Mouse (Mus musculus) T-helper 1 cell (primary cell): Measurements from ENCODE around the gene Vmn1r131.
"Not testable (repeated sequence)": the region's sequence is repeated elsewhere in the genome, so short reads cannot be mapped to it uniquely, and the experiment has no call there.

Experiments
- in situ Hi-C: fragments of 300-600 bp; cut with MboI, MseI; formaldehyde crosslinking; loops from one replicate; pipeline ENCODE4 v1.15.1; 2025; ENCODE audit warnings: high pct_unique_total_duplicates

Vmn1r131 gene

DNA sequence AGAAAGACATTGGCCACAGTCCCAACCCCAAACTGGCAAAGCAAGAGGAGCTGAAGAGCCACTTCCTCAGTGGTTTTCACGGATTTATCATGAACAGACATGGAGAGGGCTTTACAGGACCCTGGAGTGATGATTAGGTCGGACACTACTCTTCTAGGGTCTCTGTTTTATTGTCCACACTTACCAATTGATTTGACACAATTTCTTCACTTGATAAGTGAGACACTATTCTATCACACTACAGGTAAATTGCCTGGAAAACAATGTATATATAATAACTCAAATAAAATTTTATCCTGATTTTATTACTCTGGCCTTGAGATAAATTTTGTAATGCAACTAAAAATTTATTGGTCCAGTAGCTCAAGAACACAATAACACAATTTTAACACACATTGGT is at the start of gene Vmn1r131:
Gene Vmn1r131 (minus strand): TSS at position 101 of the 400 bp plus-strand sequence.
- in situ Hi-C loops, result not testable (repeated sequence)

DNA sequence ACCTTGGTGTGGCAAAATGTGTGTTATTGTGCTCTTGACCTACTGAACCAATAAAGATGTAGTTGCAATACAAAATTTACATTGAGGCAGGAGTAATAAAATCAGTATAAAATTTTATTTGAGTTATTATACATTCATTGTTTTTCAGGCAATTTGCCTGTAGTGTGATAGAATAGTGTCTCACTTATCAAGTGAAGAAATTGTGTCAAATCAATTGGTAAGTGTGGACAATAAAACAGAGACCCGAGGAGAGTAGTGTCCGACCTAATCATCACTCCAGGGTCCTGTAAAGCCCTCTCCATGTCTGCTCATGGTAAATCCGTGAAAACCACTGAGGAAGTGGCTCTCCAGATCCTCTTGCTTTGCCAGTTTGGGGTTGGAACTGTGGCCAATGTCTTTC is 34.4 kb downstream of the Vmn1r131 start, which contains the start of gene Vmn1r130:
Gene Vmn1r130 (plus strand): TSS at position 301 of the 400 bp plus-strand sequence.
- in situ Hi-C loops, result not testable (repeated sequence)
